Mouse (Mus musculus): Measurements from ENCODE around the gene Olfr718-ps1. TPM values are rescaled to one million over a fixed set of nuclear protein-coding genes. Genes with fewer than 3 reads are reported as not detected.
"Not testable (repeated sequence)": the region's sequence is repeated elsewhere in the genome, so short reads cannot be mapped to it uniquely, and the experiment has no call there.

The Olfr718-ps1 gene
- polyA plus RNA-seq (2012; rRNA removed) = not detected in 2 replicates

- H3K27ac ChIP-seq (ENCODE audit: insufficient read depth, low read length) = no peak within 1 kb of the TSS
- H3K27me3 ChIP-seq (ENCODE audit: control insufficient read depth, insufficient read depth, low read length) = no peaks in the 10 kb centered on the region
- no peak within 1 kb of the TSS for H3K4me3 ChIP-seq (replicated peaks; ENCODE audit: insufficient read depth, low read depth, low read length)
- 56% methylated on average over 3 of the region's 3 CpGs for WGBS
- DNase-seq = no peak
- TF ChIP-seq CTCF (IDR thresholded peaks at IDR 0.05; ENCODE audit: borderline replicate concordance, insufficient read depth, low read depth, low read length) (no peak), POLR2A (IDR thresholded peaks at IDR 0.05; ENCODE audit: borderline replicate concordance, insufficient read depth, low read length) (no peak)
- no peaks in the 10 kb centered on the region for H3K4me1 ChIP-seq (ENCODE audit: control insufficient read depth, insufficient read depth, low read length)
These were observed at the start of gene Olfr718-ps1 for GRCm38 (mm10) chr5:143147481-143147880. Gene Olfr718-ps1, minus strand, starts transcription at chr5:143147581.

DNA sequence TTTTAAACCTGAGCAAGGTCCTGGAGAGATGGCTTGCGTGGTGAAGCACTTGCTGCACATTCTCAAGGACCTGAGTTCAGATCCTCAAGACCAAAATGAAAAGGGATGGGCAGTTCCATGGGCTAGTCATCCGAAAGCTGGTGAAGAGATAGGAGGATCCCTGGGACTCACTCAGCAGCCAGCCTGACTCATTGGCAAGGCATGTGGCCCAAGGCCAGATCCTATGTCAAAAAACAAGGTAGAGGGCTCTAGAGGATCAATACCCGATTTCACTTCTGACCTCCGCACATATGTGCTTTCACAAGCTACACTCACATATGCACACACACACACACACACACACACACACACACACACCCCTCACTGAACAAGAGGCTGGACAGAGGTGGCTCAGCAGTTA, 49.1 kb upstream of the Olfr718-ps1 start:
- Histone ChIP-seq H3K27me3 (ENCODE audit: control insufficient read depth, insufficient read depth, low read length) (no peaks in the 10 kb centered on the region), H3K27ac (ENCODE audit: insufficient read depth, low read length) (no peak overlapping the region), H3K4me1 (ENCODE audit: control insufficient read depth, insufficient read depth, low read length) (no peaks in the 10 kb centered on the region), H3K4me3 (replicated peaks; ENCODE audit: insufficient read depth, low read depth, low read length) (no peak overlapping the region)
- TF ChIP-seq POLR2A (IDR thresholded peaks at IDR 0.05; ENCODE audit: borderline replicate concordance, insufficient read depth, low read length) = no peak
- TF ChIP-seq CTCF (IDR thresholded peaks at IDR 0.05; ENCODE audit: borderline replicate concordance, insufficient read depth, low read depth, low read length) = no peak
- no peak for DNase-seq
- 76% methylated on average over 4 of the region's 4 CpGs for WGBS

DNA sequence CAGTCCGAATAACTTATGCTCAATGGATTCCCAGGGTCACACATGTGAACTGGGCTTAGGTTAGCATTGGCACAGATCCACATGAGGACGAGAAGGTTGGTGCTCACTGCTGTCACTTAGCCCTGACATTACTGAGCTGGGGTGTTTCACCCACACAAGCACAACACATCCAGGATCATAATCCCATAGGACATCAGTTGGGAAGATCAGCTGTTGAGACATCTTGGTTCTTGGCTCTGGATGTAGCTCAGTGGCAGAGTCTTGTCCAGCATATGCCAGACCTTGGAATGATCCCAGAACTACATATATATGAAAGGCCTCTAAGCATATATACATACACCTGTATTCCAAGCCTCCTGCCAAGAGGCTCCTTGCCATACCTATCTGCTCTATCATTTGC, 47.8 kb upstream of the Olfr718-ps1 start:
- H3K4me3 ChIP-seq (replicated peaks; ENCODE audit: insufficient read depth, low read depth, low read length) = no peak overlapping the region
- H3K4me1 ChIP-seq (ENCODE audit: control insufficient read depth, insufficient read depth, low read length) = no peaks in the 10 kb centered on the region
- no peak overlapping the region for H3K27ac ChIP-seq (ENCODE audit: insufficient read depth, low read length)
- WGBS = 28% methylated on average over 2 of the region's 2 CpGs
- no peak for TF ChIP-seq CTCF (IDR thresholded peaks at IDR 0.05; ENCODE audit: borderline replicate concordance, insufficient read depth, low read depth, low read length)
- TF ChIP-seq POLR2A (IDR thresholded peaks at IDR 0.05; ENCODE audit: borderline replicate concordance, insufficient read depth, low read length) = no peak
- DNase-seq = no peak
- no peaks in the 10 kb centered on the region for H3K27me3 ChIP-seq (ENCODE audit: control insufficient read depth, insufficient read depth, low read length)

DNA sequence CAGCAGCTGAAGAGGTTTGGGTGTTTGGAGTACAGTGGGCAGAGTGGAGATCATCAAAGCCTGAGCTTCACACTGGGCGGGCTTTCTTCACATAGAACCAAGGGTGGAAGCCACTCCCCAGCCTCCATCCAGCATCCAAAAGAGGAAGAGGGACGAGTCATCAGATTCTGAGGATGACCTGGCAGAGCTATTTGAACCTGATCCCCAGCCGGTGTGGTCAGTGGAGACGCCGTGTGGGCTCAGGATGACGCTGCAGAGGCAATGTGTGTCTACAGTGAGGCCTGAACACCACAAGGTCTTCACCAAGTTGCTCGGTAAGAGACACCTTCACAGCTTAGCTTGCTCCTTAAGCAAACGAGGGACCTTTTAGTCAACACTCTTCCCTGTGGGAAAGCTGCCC, 47.4 kb upstream of the Olfr718-ps1 start:
- H3K27ac ChIP-seq (ENCODE audit: insufficient read depth, low read length); H3K4me1 ChIP-seq (ENCODE audit: control insufficient read depth, insufficient read depth, low read length); H3K27me3 ChIP-seq (ENCODE audit: control insufficient read depth, insufficient read depth, low read length); H3K4me3 ChIP-seq (replicated peaks; ENCODE audit: insufficient read depth, low read depth, low read length); DNase-seq: not testable (repeated sequence)
- WGBS = 53% methylated on average over 8 of the region's 8 CpGs

GRCm38 (mm10) chr5:143192806-143193205, 45.4 kb upstream of the Olfr718-ps1 start:
- H3K4me1 ChIP-seq (ENCODE audit: control insufficient read depth, insufficient read depth, low read length) = no peaks in the 10 kb centered on the region
- DNase-seq = no peak
- no peak overlapping the region for H3K27ac ChIP-seq (ENCODE audit: insufficient read depth, low read length)
- H3K27me3 ChIP-seq (ENCODE audit: control insufficient read depth, insufficient read depth, low read length) = no peaks in the 10 kb centered on the region
- H3K4me3 ChIP-seq (replicated peaks; ENCODE audit: insufficient read depth, low read depth, low read length) = no peak overlapping the region
- WGBS = 88% methylated on average over 8 of the region's 8 CpGs
- TF ChIP-seq POLR2A (IDR thresholded peaks at IDR 0.05; ENCODE audit: borderline replicate concordance, insufficient read depth, low read length) (no peak), CTCF (IDR thresholded peaks at IDR 0.05; ENCODE audit: borderline replicate concordance, insufficient read depth, low read depth, low read length) (no peak)

DNA sequence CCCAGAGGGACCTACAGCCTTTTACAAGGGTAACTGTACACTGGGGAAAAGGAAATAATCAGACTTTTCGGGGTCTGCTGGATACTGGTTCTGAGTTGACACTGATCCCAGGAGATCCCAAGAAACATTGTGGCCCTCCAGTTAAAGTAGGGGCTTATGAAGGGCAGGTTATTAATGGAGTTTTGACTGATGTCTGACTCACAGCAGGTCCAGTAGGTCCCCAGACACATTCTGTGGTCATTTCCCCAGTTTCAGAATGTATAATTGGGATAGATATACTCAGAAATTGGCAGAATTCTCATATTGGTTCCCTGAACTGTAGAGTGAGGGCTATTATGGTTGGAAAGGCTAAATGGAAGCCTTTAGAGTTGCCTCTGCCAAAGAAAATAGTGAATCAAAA, 40.6 kb upstream of the Olfr718-ps1 start:
- WGBS = 82% methylated on average over 1 of the region's 1 CpGs
- H3K4me3 ChIP-seq (replicated peaks; ENCODE audit: insufficient read depth, low read depth, low read length); H3K27me3 ChIP-seq (ENCODE audit: control insufficient read depth, insufficient read depth, low read length); H3K4me1 ChIP-seq (ENCODE audit: control insufficient read depth, insufficient read depth, low read length); H3K27ac ChIP-seq (ENCODE audit: insufficient read depth, low read length); DNase-seq: not testable (repeated sequence)

GRCm38 (mm10) chr5:143180255-143181076, 33.1 kb upstream of the Olfr718-ps1 start, which contains the start of the genes Rbak and Spdye4b:
Gene Rbak, minus strand, starts transcription at chr5:143180775.
Gene Spdye4b, plus strand, starts transcription at chr5:143181017.
- peak; percentile 94 to 96 for DNase-seq
- H3K4me1 ChIP-seq (ENCODE audit: control insufficient read depth, insufficient read depth, low read length) = peaks cover 2% of the 10 kb centered on the region
- WGBS = under 1% methylated on average over 58 of the region's 58 CpGs
- TF ChIP-seq POLR2A (IDR thresholded peaks at IDR 0.05; ENCODE audit: borderline replicate concordance, insufficient read depth, low read length) (peak; percentile 84), CTCF (IDR thresholded peaks at IDR 0.05; ENCODE audit: borderline replicate concordance, insufficient read depth, low read depth, low read length) (no peak)
- peak within 1 kb of the TSS; percentile 67 for H3K27ac ChIP-seq (ENCODE audit: insufficient read depth, low read length)
- H3K27me3 ChIP-seq (ENCODE audit: control insufficient read depth, insufficient read depth, low read length) = no peaks in the 10 kb centered on the region
- H3K4me3 ChIP-seq (replicated peaks; ENCODE audit: insufficient read depth, low read depth, low read length) = peak within 1 kb of the TSS; percentile 64

DNA sequence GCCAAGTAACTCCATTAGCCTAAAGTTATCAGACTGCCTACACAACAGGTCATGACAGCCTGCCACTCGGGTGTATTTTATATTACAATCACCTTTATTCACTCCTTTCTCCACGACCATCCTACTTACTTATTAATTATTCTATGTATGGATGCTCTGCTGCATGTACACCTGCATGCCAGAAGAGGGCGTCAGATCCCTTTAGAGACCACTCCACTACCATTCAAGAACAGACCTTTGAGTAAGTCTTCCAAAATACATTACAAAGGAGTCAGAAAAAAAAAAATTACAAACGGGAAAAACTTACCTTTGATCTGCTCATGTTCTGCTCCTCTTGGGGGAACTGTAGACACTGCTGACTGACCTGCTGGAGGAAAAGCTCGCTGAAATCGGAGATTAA, 31.8 kb upstream of the Olfr718-ps1 start:
- WGBS = 23% methylated on average over 6 of the region's 6 CpGs
- H3K4me3 ChIP-seq (replicated peaks; ENCODE audit: insufficient read depth, low read depth, low read length) = peak overlapping the region; percentile 35
- peak in 1 of 2 experiments; percentile 19 for DNase-seq

More for the DNA sequence above, 31.8 kb upstream of the Olfr718-ps1 start:
- TF ChIP-seq CTCF (IDR thresholded peaks at IDR 0.05; ENCODE audit: borderline replicate concordance, insufficient read depth, low read depth, low read length) (0 out of 2 replicates have a peak, but pooled peaks have one; percentile 11), POLR2A (IDR thresholded peaks at IDR 0.05; ENCODE audit: borderline replicate concordance, insufficient read depth, low read length) (no peak)
- Histone ChIP-seq H3K27me3 (ENCODE audit: control insufficient read depth, insufficient read depth, low read length) (no peaks in the 10 kb centered on the region), H3K27ac (ENCODE audit: insufficient read depth, low read length) (no peak overlapping the region), H3K4me1 (ENCODE audit: control insufficient read depth, insufficient read depth, low read length) (peaks cover 2% of the 10 kb centered on the region)
